Mouse (Mus musculus): Measurements from ENCODE around the gene Zfp704. TPM values are rescaled to one million over a fixed set of nuclear protein-coding genes. Genes with fewer than 3 reads are reported as not detected.

The Zfp704 gene
- polyA plus RNA-seq, 1 experiment = 1.7 TPM

GRCm38 (mm10) chr3:9530097-9530780, 79.6 kb downstream of the Zfp704 start:
- Histone ChIP-seq H3K79me2 (ENCODE audit: control insufficient read depth, insufficient read depth) (no peaks in the 10 kb centered on the region), H3K36me3 (ENCODE audit: control insufficient read depth, insufficient read depth) (no peaks in the 10 kb centered on the region), H3K27me3 (ENCODE audit: control insufficient read depth, insufficient read depth, insufficient read length) (no peaks in the 10 kb centered on the region), H3K79me3 (ENCODE audit: low read depth) (no peaks in the 10 kb centered on the region), H3ac (ENCODE audit: control insufficient read depth, insufficient read length, low read depth) (no peak overlapping the region), H3K4me3 (ENCODE audit: insufficient read depth, poor library complexity, severe bottlenecking) (no peak overlapping the region)
- no peak for TF ChIP-seq USF1 (IDR thresholded peaks at IDR 0.05; ENCODE audit: low read depth)
- TF ChIP-seq MAX (IDR thresholded peaks at IDR 0.05) = no peak
- no peak for TF ChIP-seq MYOG (IDR thresholded peaks at IDR 0.05; ENCODE audit: control insufficient read depth, extremely low read depth, insufficient read length)
- no peak for TF ChIP-seq CTCF (IDR thresholded peaks at IDR 0.05; ENCODE audit: control insufficient read depth, insufficient read depth, insufficient read length)
- TF ChIP-seq FOSL1 (IDR thresholded peaks at IDR 0.05; ENCODE audit: insufficient read depth, low read length, poor library complexity, severe bottlenecking) = no peak
- no peak for TF ChIP-seq CEBPB (IDR thresholded peaks at IDR 0.05; ENCODE audit: low read depth)
- TF ChIP-seq MYOD1 (IDR thresholded peaks at IDR 0.05; ENCODE audit: control insufficient read depth, insufficient read length, low read depth) = no peak

GRCm38 (mm10) chr3:9524429-9524828, 85.5 kb downstream of the Zfp704 start:
- H3K27me3 ChIP-seq (ENCODE audit: control insufficient read depth, insufficient read depth, insufficient read length) = no peaks in the 10 kb centered on the region
- H3ac ChIP-seq (ENCODE audit: control insufficient read depth, insufficient read length, low read depth) = no peak overlapping the region
- no peaks in the 10 kb centered on the region for H3K79me2 ChIP-seq (ENCODE audit: control insufficient read depth, insufficient read depth)
- no peak for TF ChIP-seq MAX (IDR thresholded peaks at IDR 0.05)
- no peak for TF ChIP-seq USF1 (IDR thresholded peaks at IDR 0.05; ENCODE audit: low read depth)
- TF ChIP-seq CEBPB (IDR thresholded peaks at IDR 0.05; ENCODE audit: low read depth) = no peak
- TF ChIP-seq MYOD1 (IDR thresholded peaks at IDR 0.05; ENCODE audit: control insufficient read depth, insufficient read length, low read depth) = no peak
- TF ChIP-seq FOSL1 (IDR thresholded peaks at IDR 0.05; ENCODE audit: insufficient read depth, low read length, poor library complexity, severe bottlenecking) = no peak
- TF ChIP-seq MYOG (IDR thresholded peaks at IDR 0.05; ENCODE audit: control insufficient read depth, extremely low read depth, insufficient read length) = no peak
- no peak for TF ChIP-seq CTCF (IDR thresholded peaks at IDR 0.05; ENCODE audit: control insufficient read depth, insufficient read depth, insufficient read length)
- no peak overlapping the region for H3K4me3 ChIP-seq (ENCODE audit: insufficient read depth, poor library complexity, severe bottlenecking)
- no peaks in the 10 kb centered on the region for H3K79me3 ChIP-seq (ENCODE audit: low read depth)
- no peaks in the 10 kb centered on the region for H3K36me3 ChIP-seq (ENCODE audit: control insufficient read depth, insufficient read depth)

DNA sequence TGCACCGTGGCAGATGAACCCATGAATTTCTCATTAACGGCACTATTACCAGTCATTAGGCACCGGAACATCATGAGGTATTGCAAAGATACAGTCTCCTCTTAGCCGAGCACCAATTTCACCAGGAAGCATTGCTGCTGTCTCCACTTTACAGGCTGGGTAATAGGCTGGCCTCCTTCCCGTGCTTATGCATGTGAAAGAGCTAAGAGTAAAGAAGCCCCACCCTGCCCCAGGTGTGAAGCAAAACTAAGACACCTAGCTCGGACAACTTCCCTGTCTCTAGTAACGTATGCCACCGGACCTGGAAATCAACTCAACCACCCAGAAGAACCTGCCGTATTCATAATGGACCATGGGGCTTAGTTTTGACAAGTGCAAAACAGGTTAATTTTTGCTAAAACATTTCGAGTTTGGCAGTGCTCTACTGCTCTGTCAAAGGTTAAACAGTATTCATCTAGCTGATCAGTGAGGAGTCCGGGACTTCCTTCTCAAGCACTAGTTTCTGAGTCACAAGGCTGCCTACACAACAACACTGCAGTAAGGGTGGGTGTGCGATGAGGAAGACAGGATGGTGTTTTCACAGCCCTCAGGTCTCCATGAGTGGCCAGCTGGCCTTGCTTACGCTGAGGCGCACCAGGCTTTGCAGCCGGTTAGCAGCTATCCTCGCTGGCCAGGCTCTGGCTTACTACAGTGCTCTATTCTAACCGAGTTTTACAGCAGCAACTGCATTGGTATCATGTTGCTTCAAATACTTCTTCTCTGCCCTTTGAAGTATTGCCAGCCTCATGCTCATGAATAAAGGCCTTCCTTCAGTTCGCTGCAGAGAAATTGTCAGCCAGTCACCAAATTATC, 86.6 kb downstream of the Zfp704 start:
- TF ChIP-seq MYOD1 (IDR thresholded peaks at IDR 0.05; ENCODE audit: control insufficient read depth, insufficient read length, low read depth) (no peak), USF1 (IDR thresholded peaks at IDR 0.05; ENCODE audit: low read depth) (no peak), MYOG (IDR thresholded peaks at IDR 0.05; ENCODE audit: control insufficient read depth, extremely low read depth, insufficient read length) (no peak), CEBPB (IDR thresholded peaks at IDR 0.05; ENCODE audit: low read depth) (no peak), FOSL1 (IDR thresholded peaks at IDR 0.05; ENCODE audit: insufficient read depth, low read length, poor library complexity, severe bottlenecking) (no peak), MAX (IDR thresholded peaks at IDR 0.05) (no peak), CTCF (IDR thresholded peaks at IDR 0.05; ENCODE audit: control insufficient read depth, insufficient read depth, insufficient read length) (no peak)
- Histone ChIP-seq H3K27me3 (ENCODE audit: control insufficient read depth, insufficient read depth, insufficient read length) (no peaks in the 10 kb centered on the region), H3ac (ENCODE audit: control insufficient read depth, insufficient read length, low read depth) (no peak overlapping the region), H3K4me3 (ENCODE audit: insufficient read depth, poor library complexity, severe bottlenecking) (no peak overlapping the region), H3K79me2 (ENCODE audit: control insufficient read depth, insufficient read depth) (no peaks in the 10 kb centered on the region), H3K36me3 (ENCODE audit: control insufficient read depth, insufficient read depth) (no peaks in the 10 kb centered on the region), H3K79me3 (ENCODE audit: low read depth) (no peaks in the 10 kb centered on the region)

DNA sequence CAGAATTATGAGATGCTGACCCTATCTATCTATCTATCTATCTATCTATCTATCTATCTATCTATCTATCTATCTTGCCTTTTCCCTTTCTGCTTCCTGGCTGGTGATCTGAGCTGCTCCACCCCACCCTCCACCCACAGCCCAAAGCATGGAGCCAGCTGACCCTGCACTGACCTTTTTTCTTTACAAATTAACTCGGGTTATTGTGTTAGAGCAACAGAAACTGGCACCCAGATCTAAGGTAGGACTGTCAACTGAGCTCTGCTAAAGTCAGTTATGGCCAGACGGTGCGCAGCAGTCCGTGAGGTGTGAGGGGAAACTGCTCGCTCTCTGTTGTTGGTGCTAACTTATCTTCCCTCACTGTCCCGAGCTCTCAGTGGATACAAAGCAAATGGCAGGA, 87.9 kb downstream of the Zfp704 start:
- Histone ChIP-seq H3K27me3 (ENCODE audit: control insufficient read depth, insufficient read depth, insufficient read length) (no peaks in the 10 kb centered on the region), H3K79me3 (ENCODE audit: low read depth) (no peaks in the 10 kb centered on the region)
- TF ChIP-seq USF1 (IDR thresholded peaks at IDR 0.05; ENCODE audit: low read depth) (no peak), MYOD1 (IDR thresholded peaks at IDR 0.05; ENCODE audit: control insufficient read depth, insufficient read length, low read depth) (no peak), FOSL1 (IDR thresholded peaks at IDR 0.05; ENCODE audit: insufficient read depth, low read length, poor library complexity, severe bottlenecking) (no peak), MYOG (IDR thresholded peaks at IDR 0.05; ENCODE audit: control insufficient read depth, extremely low read depth, insufficient read length) (no peak), MAX (IDR thresholded peaks at IDR 0.05) (no peak), CEBPB (IDR thresholded peaks at IDR 0.05; ENCODE audit: low read depth) (no peak), CTCF (IDR thresholded peaks at IDR 0.05; ENCODE audit: control insufficient read depth, insufficient read depth, insufficient read length) (no peak)

GRCm38 (mm10) chr3:9520728-9521054, 89.2 kb downstream of the Zfp704 start:
- no peaks in the 10 kb centered on the region for H3K79me3 ChIP-seq (ENCODE audit: low read depth)
- H3ac ChIP-seq (ENCODE audit: control insufficient read depth, insufficient read length, low read depth) = no peak overlapping the region
- H3K36me3 ChIP-seq (ENCODE audit: control insufficient read depth, insufficient read depth) = no peaks in the 10 kb centered on the region
- no peak overlapping the region for H3K4me3 ChIP-seq (ENCODE audit: insufficient read depth, poor library complexity, severe bottlenecking)
- TF ChIP-seq USF1 (IDR thresholded peaks at IDR 0.05; ENCODE audit: low read depth) = no peak
- TF ChIP-seq FOSL1 (IDR thresholded peaks at IDR 0.05; ENCODE audit: insufficient read depth, low read length, poor library complexity, severe bottlenecking) = no peak
- TF ChIP-seq MYOG (IDR thresholded peaks at IDR 0.05; ENCODE audit: control insufficient read depth, extremely low read depth, insufficient read length) = no peak
- TF ChIP-seq CTCF (IDR thresholded peaks at IDR 0.05; ENCODE audit: control insufficient read depth, insufficient read depth, insufficient read length) = no peak
- TF ChIP-seq CEBPB (IDR thresholded peaks at IDR 0.05; ENCODE audit: low read depth) = no peak
- TF ChIP-seq MAX (IDR thresholded peaks at IDR 0.05) = no peak
- TF ChIP-seq MYOD1 (IDR thresholded peaks at IDR 0.05; ENCODE audit: control insufficient read depth, insufficient read length, low read depth) = no peak
- H3K79me2 ChIP-seq (ENCODE audit: control insufficient read depth, insufficient read depth) = no peaks in the 10 kb centered on the region
- H3K27me3 ChIP-seq (ENCODE audit: control insufficient read depth, insufficient read depth, insufficient read length) = no peaks in the 10 kb centered on the region

More for the DNA sequence above, 87.9 kb downstream of the Zfp704 start:
- Histone ChIP-seq H3ac (ENCODE audit: control insufficient read depth, insufficient read length, low read depth) (no peak overlapping the region), H3K4me3 (ENCODE audit: insufficient read depth, poor library complexity, severe bottlenecking) (no peak overlapping the region), H3K36me3 (ENCODE audit: control insufficient read depth, insufficient read depth) (no peaks in the 10 kb centered on the region), H3K79me2 (ENCODE audit: control insufficient read depth, insufficient read depth) (no peaks in the 10 kb centered on the region)

Measured in C2C12 (cell line).